21 mouse cellular contexts compared by ENCODE assay signal in genomic region chr4:140500766-140501165, GRCm38 (mm10).
A peak's percentile ranks its signal among the peaks of the same experiment; 100 is the strongest.
DNase-seq lines count a peak whose midpoint lies in the region; ATAC-seq and TF ChIP-seq lines count a peak whose summit lies in the region.
"Had no signal": no experiment of that assay in that cellular context is flagged by ENCODE, and none has a peak within 500 bp of the region (broad histone marks: within the 10 kb centered on the region; RNA-seq: fewer than 3 reads in every experiment).

No protein-coding gene starts in this region.

- no peak overlapping the region for H3K9ac ChIP-seq in midbrain, embryonic 11.5 days (ENCODE audit: low read length)
- H3K9ac ChIP-seq: embryonic facial prominence, embryonic 13.5 days; forebrain, embryonic 15.5 days; heart, embryonic 13.5 days had no signal

- no peaks in the 10 kb centered on the region for H3K79me2 ChIP-seq in myocyte (ENCODE audit: control insufficient read depth, insufficient read depth)

- H3ac ChIP-seq in myocyte (ENCODE audit: control insufficient read depth, insufficient read length) = no peak overlapping the region

- H3K27ac ChIP-seq in midbrain, embryonic 10.5 days (replicated peaks) = 0 out of 2 replicates have a peak overlapping the region, but pooled peaks have one; percentile 42
- no peak overlapping the region for H3K27ac ChIP-seq in midbrain, embryonic 11.5 days (ENCODE audit: low read depth, low read length)
- H3K27ac ChIP-seq: embryonic facial prominence, embryonic 13.5 days; forebrain, embryonic 15.5 days; heart, embryonic 13.5 days had no signal

- no peak for ATAC-seq in midbrain, embryonic 11.5 days (ENCODE audit: low FRiP score)
- ATAC-seq: forebrain, embryonic 15.5 days; hindbrain, embryonic 16.5 days; inflammation-experienced regulatory T-cells, adult 6 months; intestine, postnatal 0 days had no signal

- no peaks in the 10 kb centered on the region for H3K9me3 ChIP-seq in midbrain, embryonic 10.5 days (replicated peaks)
- H3K9me3 ChIP-seq in midbrain, embryonic 11.5 days (ENCODE audit: control insufficient read depth, low read length) = no peaks in the 10 kb centered on the region
- H3K9me3 ChIP-seq: embryonic facial prominence, embryonic 13.5 days; forebrain, embryonic 15.5 days; heart, embryonic 13.5 days had no signal

- peaks cover 45% of the 10 kb centered on the region for H3K4me1 ChIP-seq in midbrain, embryonic 10.5 days
- peaks cover 2% of the 10 kb centered on the region; the same call in 1 of the 2 replicates for H3K4me1 ChIP-seq in midbrain, embryonic 11.5 days (ENCODE audit: control insufficient read depth, insufficient read depth, low read length)
- H3K4me1 ChIP-seq: embryonic facial prominence, embryonic 13.5 days had no signal

- no peaks in the 10 kb centered on the region for H3K36me3 ChIP-seq in midbrain, embryonic 10.5 days
- H3K36me3 ChIP-seq in midbrain, embryonic 11.5 days (ENCODE audit: control insufficient read depth, insufficient read depth, low read length) = no peaks in the 10 kb centered on the region
- no peaks in the 10 kb centered on the region for H3K36me3 ChIP-seq in myocyte (ENCODE audit: control insufficient read depth, insufficient read depth)
- H3K36me3 ChIP-seq: embryonic facial prominence, embryonic 13.5 days; forebrain, embryonic 15.5 days; heart, embryonic 13.5 days had no signal

- H3K4me3 ChIP-seq in midbrain, embryonic 10.5 days = no peak overlapping the region
- H3K4me3 ChIP-seq in midbrain, embryonic 11.5 days (ENCODE audit: low read depth, low read length) = no peak overlapping the region
- no peak overlapping the region for H3K4me3 ChIP-seq in myocyte
- H3K4me3 ChIP-seq: embryonic facial prominence, embryonic 13.5 days; forebrain, embryonic 15.5 days; heart, embryonic 13.5 days had no signal

- WGBS in midbrain, embryonic 10.5 days = 70% methylated on average over 7 of the region's 7 CpGs
- 69% methylated on average over 7 of the region's 7 CpGs for WGBS in midbrain, embryonic 11.5 days

- TF ChIP-seq POLR2A in myocyte (IDR thresholded peaks at IDR 0.05; ENCODE audit: insufficient read length, low read depth) = no peak

- DNase-seq in midbrain, embryonic 10.5 days (ENCODE audit: low spot score) = no peak
- no peak for DNase-seq in midbrain, embryonic 11.5 days (ENCODE audit: low spot score, missing footprints)
- DNase-seq in MN1 (ENCODE audit: low spot score) (peak; percentile 64), ZHBTc4 (ENCODE audit: low read depth, low spot score) (peak; percentile 39)
- no peak for DNase-seq in c-Kit-positive CD71-positive TER-119-positive erythroid progenitor cells, embryonic 14.5 days (ENCODE audit: low spot score)
- DNase-seq in cerebellum, adult 11 months = no peak
- DNase-seq in right cerebral cortex, postnatal 14 days = no peak
- DNase-seq: adrenal gland, adult 2 months; adrenal gland, postnatal 25 days; cerebellum, adult 8-10 months; cerebellum, postnatal 25 days; gastrocnemius, postnatal 36 days; heart, adult 11 months; heart, postnatal 36 days had no signal

- H3K27me3 ChIP-seq in midbrain, embryonic 10.5 days (ENCODE audit: low read depth, poor library complexity, severe bottlenecking) = no peaks in the 10 kb centered on the region
- no peaks in the 10 kb centered on the region for H3K27me3 ChIP-seq in midbrain, embryonic 11.5 days (ENCODE audit: control insufficient read depth, insufficient read depth, low read length)
- H3K27me3 ChIP-seq in myocyte (ENCODE audit: control insufficient read depth, insufficient read depth, insufficient read length) = no peaks in the 10 kb centered on the region
- H3K27me3 ChIP-seq: forebrain, embryonic 15.5 days had no signal

- no peak overlapping the region for H3K4me2 ChIP-seq in midbrain, embryonic 11.5 days
- H3K4me2 ChIP-seq in myocyte (ENCODE audit: low read depth) = peak overlapping the region; percentile 32
- H3K4me2 ChIP-seq: embryonic facial prominence, embryonic 13.5 days; forebrain, embryonic 15.5 days; heart, embryonic 13.5 days had no signal

TF ChIP-seq in myocyte, 11 proteins besides CTCF, POLR2A, EP300 and RAD21:
- TF ChIP-seq TCF12 (IDR thresholded peaks at IDR 0.05; ENCODE audit: insufficient read depth, poor library complexity, severe bottlenecking) (no peak), MYOD1 (IDR thresholded peaks at IDR 0.05; ENCODE audit: control insufficient read depth in 1 of 3, insufficient read length in 2 of 3, low read depth in 2 of 3) (no peak), MAX (IDR thresholded peaks at IDR 0.05; ENCODE audit: low read depth) (no peak), MYOG (IDR thresholded peaks at IDR 0.05; ENCODE audit: control insufficient read depth in 1 of 3, insufficient read depth in 1 of 3, insufficient read length in 2 of 3, low read depth in 2 of 3) (no peak), REST (IDR thresholded peaks at IDR 0.05; ENCODE audit: insufficient read depth, insufficient read length) (no peak), SRF (IDR thresholded peaks at IDR 0.05; ENCODE audit: control insufficient read depth, insufficient read length, low read depth) (no peak), E2F4 (IDR thresholded peaks at IDR 0.05; ENCODE audit: insufficient read depth) (no peak), POLR2AphosphoS2 (IDR thresholded peaks at IDR 0.05; ENCODE audit: insufficient read length, low read depth) (no peak), CEBPB (IDR thresholded peaks at IDR 0.05; ENCODE audit: insufficient read depth, poor library complexity, severe bottlenecking) (no peak), USF1 (IDR thresholded peaks at IDR 0.05; ENCODE audit: low read depth) (no peak), TCF3 (IDR thresholded peaks at IDR 0.05; ENCODE audit: insufficient read length, low read depth) (no peak)

Comparison
In these comparisons a context has a peak if more than half of its experiments do, and no peak if none do; other contexts are left out.
1. DNase-seq: peak in MN1 (single experiment) and ZHBTc4 (single experiment); none in midbrain, embryonic 10.5 days (single experiment), midbrain, embryonic 11.5 days (single experiment), c-Kit-positive CD71-positive TER-119-positive erythroid progenitor cells, embryonic 14.5 days (single experiment), cerebellum, adult 11 months (single experiment) and right cerebral cortex, postnatal 14 days (single experiment).